Comparison of ENCODE assay signal across 10 mouse cellular contexts in the genomic region with DNA sequence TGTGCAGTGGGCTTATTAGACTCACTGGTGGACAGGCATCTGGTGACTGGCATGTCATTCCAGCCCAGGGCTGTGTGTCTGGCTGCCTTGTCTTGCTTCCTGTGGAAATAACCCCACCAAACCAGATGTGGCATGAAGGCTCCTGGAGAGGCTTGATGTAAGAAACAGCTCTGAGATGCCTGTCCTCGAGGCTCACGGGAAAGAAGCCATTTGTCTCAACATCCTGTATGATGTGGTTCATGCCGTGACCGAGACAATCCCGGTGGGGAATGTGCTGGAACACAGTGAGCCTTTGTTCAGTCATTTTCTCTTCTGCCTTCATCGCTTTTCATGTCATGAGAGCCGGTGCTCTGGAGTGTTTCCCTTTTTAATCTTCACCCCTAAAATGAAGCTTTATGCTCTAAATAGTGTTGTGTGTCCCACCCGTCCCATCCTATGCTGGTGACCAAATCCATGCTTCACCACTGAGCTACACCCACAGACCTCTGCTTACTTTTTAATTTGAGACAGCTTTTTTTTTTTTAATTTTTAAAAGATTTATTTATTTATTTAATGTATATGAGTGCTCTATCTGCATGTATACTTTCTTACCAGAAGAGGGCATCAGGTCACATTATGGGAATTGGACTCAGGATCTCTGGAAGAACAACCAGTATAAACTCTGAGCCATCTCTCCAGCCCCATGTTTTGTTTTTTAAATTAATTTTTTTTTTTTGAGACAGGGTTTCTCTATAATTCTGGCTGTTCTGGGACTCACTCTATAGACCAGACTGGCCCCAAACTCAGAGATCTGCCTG. TPM values are rescaled to one million over a fixed set of nuclear protein-coding genes. Genes with fewer than 3 reads are reported as not detected.
DNase-seq lines count a peak whose midpoint lies in the region; ATAC-seq lines count a peak whose summit lies in the region.
"Had no signal": no experiment of that assay in that cellular context is flagged by ENCODE, and none has a peak within 500 bp of the region (broad histone marks: within the 10 kb centered on the region; RNA-seq: fewer than 3 reads in every experiment).

No protein-coding gene starts in this region.

- H3K27ac ChIP-seq in hindbrain, embryonic 12.5 days: peak overlapping the region; percentile 31; the same call in 1 of the 2 replicates
- no peak overlapping the region for H3K27ac ChIP-seq in hindbrain, embryonic 14.5 days
- H3K27ac ChIP-seq in neural tube, embryonic 15.5 days (replicated peaks): no peak overlapping the region; the same call in 1 of the 2 replicates
- peak overlapping the region; percentile 75 for H3K27ac ChIP-seq in heart, embryonic 12.5 days (ENCODE audit: poor library complexity, severe bottlenecking)
- H3K27ac ChIP-seq in neural tube, embryonic 13.5 days (replicated peaks): peak overlapping the region; percentile 46

- no peaks in the 10 kb centered on the region for H3K36me3 ChIP-seq in hindbrain, embryonic 12.5 days
- no peaks in the 10 kb centered on the region for H3K36me3 ChIP-seq in hindbrain, embryonic 14.5 days (replicated peaks; ENCODE audit: control insufficient read depth, insufficient read depth)
- no peaks in the 10 kb centered on the region for H3K36me3 ChIP-seq in neural tube, embryonic 15.5 days
- 0 out of 2 replicates have a peak, but pooled peaks cover 7% of the 10 kb centered on the region for H3K36me3 ChIP-seq in heart, embryonic 12.5 days
- H3K36me3 ChIP-seq in neural tube, embryonic 13.5 days: no peaks in the 10 kb centered on the region

- ATAC-seq in hindbrain, embryonic 12.5 days (ENCODE audit: low FRiP score): no peak
- ATAC-seq in hindbrain, embryonic 14.5 days (ENCODE audit: low FRiP score): no peak
- ATAC-seq in neural tube, embryonic 15.5 days (ENCODE audit: low FRiP score): no peak
- ATAC-seq in heart, embryonic 12.5 days (ENCODE audit: insufficient number of reproducible peaks, low FRiP score): no peak
- no peak for ATAC-seq in neural tube, embryonic 13.5 days (ENCODE audit: low read depth)

- H3K4me2 ChIP-seq in hindbrain, embryonic 12.5 days (replicated peaks): no peak overlapping the region
- H3K4me2 ChIP-seq in hindbrain, embryonic 14.5 days (replicated peaks): no peak overlapping the region
- no peak overlapping the region for H3K4me2 ChIP-seq in neural tube, embryonic 15.5 days
- no peak overlapping the region for H3K4me2 ChIP-seq in heart, embryonic 12.5 days
- no peak overlapping the region for H3K4me2 ChIP-seq in neural tube, embryonic 13.5 days

- H3K4me3 ChIP-seq in hindbrain, embryonic 12.5 days: no peak overlapping the region
- H3K4me3 ChIP-seq in hindbrain, embryonic 14.5 days (replicated peaks; ENCODE audit: low read length): no peak overlapping the region
- H3K4me3 ChIP-seq in neural tube, embryonic 15.5 days (replicated peaks): no peak overlapping the region
- no peak overlapping the region for H3K4me3 ChIP-seq in heart, embryonic 12.5 days
- no peak overlapping the region for H3K4me3 ChIP-seq in neural tube, embryonic 13.5 days

- 64% methylated on average over 8 of the region's 8 CpGs for WGBS in hindbrain, embryonic 12.5 days
- WGBS in hindbrain, embryonic 14.5 days: 59% methylated on average over 8 of the region's 8 CpGs
- 58% methylated on average over 8 of the region's 8 CpGs for WGBS in neural tube, embryonic 15.5 days
- 69% methylated on average over 8 of the region's 8 CpGs for WGBS in heart, embryonic 12.5 days
- WGBS in neural tube, embryonic 13.5 days: 55% methylated on average over 8 of the region's 8 CpGs

- peaks cover 34% of the 10 kb centered on the region for H3K4me1 ChIP-seq in hindbrain, embryonic 12.5 days
- H3K4me1 ChIP-seq in hindbrain, embryonic 14.5 days (replicated peaks; ENCODE audit: control insufficient read depth, insufficient read depth, low read length): peaks cover 31% of the 10 kb centered on the region
- H3K4me1 ChIP-seq in neural tube, embryonic 15.5 days: peaks cover 51% of the 10 kb centered on the region
- peaks cover 66% of the 10 kb centered on the region for H3K4me1 ChIP-seq in heart, embryonic 12.5 days (replicated peaks)
- H3K4me1 ChIP-seq in neural tube, embryonic 13.5 days (replicated peaks): peaks cover 57% of the 10 kb centered on the region

- H3K9ac ChIP-seq in hindbrain, embryonic 12.5 days: no peak overlapping the region
- H3K9ac ChIP-seq in hindbrain, embryonic 14.5 days: no peak overlapping the region
- H3K9ac ChIP-seq in neural tube, embryonic 15.5 days (replicated peaks): no peak overlapping the region
- H3K9ac ChIP-seq in heart, embryonic 12.5 days: no peak overlapping the region
- no peak overlapping the region for H3K9ac ChIP-seq in neural tube, embryonic 13.5 days

- no peaks in the 10 kb centered on the region for H3K9me3 ChIP-seq in hindbrain, embryonic 12.5 days (replicated peaks)
- no peaks in the 10 kb centered on the region for H3K9me3 ChIP-seq in hindbrain, embryonic 14.5 days (ENCODE audit: control insufficient read depth, low read length)
- no peaks in the 10 kb centered on the region for H3K9me3 ChIP-seq in neural tube, embryonic 15.5 days (replicated peaks)
- H3K9me3 ChIP-seq in heart, embryonic 12.5 days (replicated peaks): no peaks in the 10 kb centered on the region
- H3K9me3 ChIP-seq in neural tube, embryonic 13.5 days: no peaks in the 10 kb centered on the region

- no peak for DNase-seq in hindbrain, embryonic 14.5 days (ENCODE audit: low spot score)
- peak; percentile 37 for DNase-seq in neural tube, embryonic 10.5 days (ENCODE audit: extremely low spot score, low spot score)
- no peak for DNase-seq in natural killer cell, adult 2 months (ENCODE audit: low spot score in 2 of 2)
- DNase-seq in frontal cortex, postnatal 36 days (ENCODE audit: low spot score in 2 of 2): no peak
- DNase-seq: cerebellum, postnatal 25 days had no signal

- no peaks in the 10 kb centered on the region for H3K27me3 ChIP-seq in hindbrain, embryonic 12.5 days
- H3K27me3 ChIP-seq in hindbrain, embryonic 14.5 days (ENCODE audit: control insufficient read depth, insufficient read depth, low read length): no peaks in the 10 kb centered on the region
- H3K27me3 ChIP-seq in neural tube, embryonic 15.5 days (replicated peaks): no peaks in the 10 kb centered on the region
- no peaks in the 10 kb centered on the region for H3K27me3 ChIP-seq in heart, embryonic 12.5 days (replicated peaks)
- H3K27me3 ChIP-seq in neural tube, embryonic 13.5 days: no peaks in the 10 kb centered on the region

RNA-seq across cellular contexts. Expression of a gene that starts 15.4 kb away (rescaled TPM):
- polyA plus RNA-seq in hindbrain, embryonic 12.5 days (2016; fragmentation: Nextera tagmentation; extraction: Ambion mirVana): 48.3 and 57.3 TPM in 2 replicates
- 37.8 and 50.5 TPM in 2 replicates for polyA plus RNA-seq in hindbrain, embryonic 14.5 days (2014; fragmentation: Nextera tagmentation; extraction: Ambion mirVana)
- 51.1 and 52.8 TPM in 2 replicates for polyA plus RNA-seq in neural tube, embryonic 15.5 days (2015; fragmentation: Nextera tagmentation; extraction: Ambion mirVana)
- polyA plus RNA-seq in heart, embryonic 12.5 days (2016; fragmentation: Nextera tagmentation; extraction: Ambion mirVana): 28.4 and 31.8 TPM in 2 replicates
- polyA plus RNA-seq in neural tube, embryonic 13.5 days (2015; fragmentation: Nextera tagmentation; extraction: Ambion mirVana): 59.9 and 60.1 TPM in 2 replicates

RNA-seq across cellular contexts. Expression of a gene that starts 20.2 kb away (rescaled TPM):
- polyA plus RNA-seq in hindbrain, embryonic 12.5 days (2016; fragmentation: Nextera tagmentation; extraction: Ambion mirVana): 0.18 TPM in 1 of 2 replicates, not detected in the other
- polyA plus RNA-seq in hindbrain, embryonic 14.5 days (2014; fragmentation: Nextera tagmentation; extraction: Ambion mirVana): not detected in 2 replicates
- 0.46 and 0.50 TPM in 2 replicates for polyA plus RNA-seq in neural tube, embryonic 15.5 days (2015; fragmentation: Nextera tagmentation; extraction: Ambion mirVana)
- not detected in 2 replicates for polyA plus RNA-seq in heart, embryonic 12.5 days (2016; fragmentation: Nextera tagmentation; extraction: Ambion mirVana)
- polyA plus RNA-seq in neural tube, embryonic 13.5 days (2015; fragmentation: Nextera tagmentation; extraction: Ambion mirVana): 0.23 and 0.31 TPM in 2 replicates
- polyA plus RNA-seq: stomach, embryonic 14.5 days had no signal

RNA-seq across cellular contexts. Expression of a gene that starts 57.4 kb away (rescaled TPM):
- 29.4 and 33.2 TPM in 2 replicates for polyA plus RNA-seq in hindbrain, embryonic 12.5 days (2016; fragmentation: Nextera tagmentation; extraction: Ambion mirVana)
- polyA plus RNA-seq in hindbrain, embryonic 14.5 days (2014; fragmentation: Nextera tagmentation; extraction: Ambion mirVana): 57.3 and 65.0 TPM in 2 replicates
- 39.6 and 41.1 TPM in 2 replicates for polyA plus RNA-seq in neural tube, embryonic 15.5 days (2015; fragmentation: Nextera tagmentation; extraction: Ambion mirVana)
- 22.3 and 24.6 TPM in 2 replicates for polyA plus RNA-seq in heart, embryonic 12.5 days (2016; fragmentation: Nextera tagmentation; extraction: Ambion mirVana)
- 38.7 and 38.9 TPM in 2 replicates for polyA plus RNA-seq in neural tube, embryonic 13.5 days (2015; fragmentation: Nextera tagmentation; extraction: Ambion mirVana)

Comparison
In these comparisons a context has a peak if more than half of its experiments do, and no peak if none do; other contexts are left out.
1. H3K27ac ChIP-seq: peak in hindbrain, embryonic 12.5 days (single experiment), heart, embryonic 12.5 days (single experiment) and neural tube, embryonic 13.5 days (single experiment); none in hindbrain, embryonic 14.5 days (single experiment) and neural tube, embryonic 15.5 days (single experiment).